In genomic region chr7:6658606-6659005, GRCm38 (mm10) we compare ENCODE assay signal across 21 mouse cellular contexts. TPM values are rescaled to one million over a fixed set of nuclear protein-coding genes. Genes with fewer than 3 reads are reported as not detected.
"Had no signal": no experiment of that assay in that cellular context is flagged by ENCODE, and none has a peak within 500 bp of the region (broad histone marks: within the 10 kb centered on the region; RNA-seq: fewer than 3 reads in every experiment).

No protein-coding gene starts in this region.

- H3K9me3 ChIP-seq: liver, embryonic 15.5 days; lung, embryonic 15.5 days; midbrain, embryonic 15.5 days; neural tube, embryonic 13.5 days; neural tube, embryonic 15.5 days had no signal

- ATAC-seq: liver, postnatal 0 days; lung, postnatal 0 days had no signal

- H3K27ac ChIP-seq: liver, embryonic 15.5 days; lung, embryonic 15.5 days; midbrain, embryonic 10.5 days; midbrain, embryonic 15.5 days; neural tube, embryonic 13.5 days; neural tube, embryonic 15.5 days had no signal

- H3K4me1 ChIP-seq: liver, embryonic 15.5 days; lung, embryonic 15.5 days; midbrain, embryonic 10.5 days; midbrain, embryonic 15.5 days; neural tube, embryonic 13.5 days; neural tube, embryonic 15.5 days had no signal

- DNase-seq: liver, postnatal 0 days; lung, adult 2 months; lung, postnatal 4 days; retina, postnatal 1 day; right cerebral cortex, adult 18-20 months; right cerebral cortex, postnatal 25 days; right cerebral cortex, postnatal 4 days; spleen, adult 18-20 months; thymus, adult 18-20 months; thymus, postnatal 14 days; thymus, postnatal 36 days had no signal

- H3K9ac ChIP-seq: liver, embryonic 15.5 days; liver, postnatal 0 days; lung, embryonic 15.5 days; midbrain, embryonic 15.5 days; neural tube, embryonic 13.5 days; neural tube, embryonic 15.5 days had no signal

- H3K4me2 ChIP-seq: liver, embryonic 15.5 days; lung, embryonic 15.5 days; midbrain, embryonic 15.5 days; neural tube, embryonic 13.5 days; neural tube, embryonic 15.5 days had no signal

- H3K4me3 ChIP-seq: liver, embryonic 15.5 days; lung, embryonic 15.5 days; midbrain, embryonic 10.5 days; midbrain, embryonic 15.5 days; myocyte; neural tube, embryonic 13.5 days; neural tube, embryonic 15.5 days had no signal

- H3K36me3 ChIP-seq: liver, embryonic 15.5 days; lung, embryonic 15.5 days; midbrain, embryonic 10.5 days; midbrain, embryonic 15.5 days; neural tube, embryonic 13.5 days; neural tube, embryonic 15.5 days had no signal

- H3K27me3 ChIP-seq: liver, embryonic 15.5 days; lung, embryonic 15.5 days; midbrain, embryonic 15.5 days; neural tube, embryonic 13.5 days; neural tube, embryonic 15.5 days had no signal

RNA-seq across cellular contexts. Expression of gene Zim1, which starts 37.6 kb away (rescaled TPM):
- total RNA-seq: megakaryocyte, adult 5-6 weeks; megakaryocyte-erythroid progenitor cell, adult 5-6 weeks had no signal
